Mouse (Mus musculus) kidney, adult 2 months (tissue): ENCODE measurements at regions not wholly inside any gene's neighbourhood (a gene's known extent, or its start where the extent isn't known, plus 50 kb on each side); places are given as distances from the start of the nearest gene placed in this dataset.

ENCODE experiments used
- DNase-seq: peaks from one replicate; pipeline ENCODE4 v3.0.0; 2021
- H3K27ac ChIP-seq: fragments of 200-500 bp; 2 replicates; pipeline ENCODE4 v1.5.1; 2012; ENCODE audit warnings: low read depth, low read length, control low read depth, inconsistent platforms; ENCODE audit not compliant: insufficient read depth
- H3K27me3 ChIP-seq: fragments of 200-500 bp; replicated peaks from 2 replicates; pipeline ENCODE4 v1.6.1; 2012; ENCODE audit warnings: mild to moderate bottlenecking, moderate library complexity, low read length, inconsistent platforms; ENCODE audit not compliant: control insufficient read depth, insufficient read depth
- H3K36me3 ChIP-seq: fragments of 200-500 bp; 2 replicates; pipeline ENCODE4 v1.6.1; 2012; ENCODE audit warnings: mild to moderate bottlenecking, moderate library complexity, low read length, inconsistent platforms; ENCODE audit not compliant: control insufficient read depth, insufficient read depth
- H3K4me1 ChIP-seq: fragments of 200-500 bp; 2 replicates; pipeline ENCODE4 v1.6.1; 2011; ENCODE audit warnings: low read length; ENCODE audit not compliant: control insufficient read depth, insufficient read depth
- H3K4me3 ChIP-seq: fragments of 200-500 bp; 2 replicates; pipeline ENCODE4 v1.5.1; 2011; ENCODE audit warnings: mild to moderate bottlenecking, low read depth, low read length, control low read depth; ENCODE audit not compliant: insufficient read depth
- CTCF ChIP-seq: fragments of 200-500 bp; conservative IDR thresholded peaks from 2 replicates; pipeline ENCODE4 v1.5.1; 2011; ENCODE audit warnings: low read depth, mild to moderate bottlenecking, control low read depth, low read length, moderate library complexity, mixed read lengths; ENCODE audit not compliant: insufficient read depth, insufficient read length
- POLR2A ChIP-seq: fragments of 200-500 bp; IDR thresholded peaks from one replicate; pipeline ENCODE4 v1.6.1; 2011; ENCODE audit warnings: low read depth, low read length, control low read depth
- WGBS: fragments of 180-500 bp; shearing (Covaris S2); methylation state at CpG from one replicate; pipeline ENCODE4 v1.1.7; 2018; 5-methylcytosine and 5-hydroxymethylcytosine counted together

DNA sequence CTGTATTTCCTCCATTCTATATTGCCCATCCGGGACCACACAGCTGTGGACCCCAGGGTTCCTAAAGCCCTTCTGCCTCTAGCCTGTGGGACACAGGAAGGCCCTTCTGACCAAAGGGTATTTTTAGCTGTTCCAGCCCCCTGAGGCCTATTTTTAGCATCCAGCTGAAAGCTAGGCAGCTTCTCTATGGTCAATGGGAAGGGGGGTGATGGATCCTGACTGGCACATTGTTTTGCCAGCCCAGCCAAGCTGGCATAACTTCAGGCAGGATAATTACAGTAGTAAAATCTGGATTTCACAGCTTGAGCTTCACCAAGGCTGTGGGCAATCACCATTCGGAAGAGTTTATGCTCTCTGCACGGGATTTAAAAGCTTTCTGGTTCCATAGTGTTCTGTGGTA lies 153.9 kb upstream of the Kcnd3 start:
- Histone ChIP-seq H3K27ac (no peak overlapping the region), H3K4me1 (no peaks in the 10 kb centered on the region), H3K27me3 (no peaks in the 10 kb centered on the region), H3K36me3 (no peaks in the 10 kb centered on the region), H3K4me3 (no peak overlapping the region)
- 81% methylated on average over 3 of the region's 3 CpGs for WGBS
- no peak for DNase-seq
- TF ChIP-seq CTCF = no peak
- TF ChIP-seq POLR2A = no peak

DNA sequence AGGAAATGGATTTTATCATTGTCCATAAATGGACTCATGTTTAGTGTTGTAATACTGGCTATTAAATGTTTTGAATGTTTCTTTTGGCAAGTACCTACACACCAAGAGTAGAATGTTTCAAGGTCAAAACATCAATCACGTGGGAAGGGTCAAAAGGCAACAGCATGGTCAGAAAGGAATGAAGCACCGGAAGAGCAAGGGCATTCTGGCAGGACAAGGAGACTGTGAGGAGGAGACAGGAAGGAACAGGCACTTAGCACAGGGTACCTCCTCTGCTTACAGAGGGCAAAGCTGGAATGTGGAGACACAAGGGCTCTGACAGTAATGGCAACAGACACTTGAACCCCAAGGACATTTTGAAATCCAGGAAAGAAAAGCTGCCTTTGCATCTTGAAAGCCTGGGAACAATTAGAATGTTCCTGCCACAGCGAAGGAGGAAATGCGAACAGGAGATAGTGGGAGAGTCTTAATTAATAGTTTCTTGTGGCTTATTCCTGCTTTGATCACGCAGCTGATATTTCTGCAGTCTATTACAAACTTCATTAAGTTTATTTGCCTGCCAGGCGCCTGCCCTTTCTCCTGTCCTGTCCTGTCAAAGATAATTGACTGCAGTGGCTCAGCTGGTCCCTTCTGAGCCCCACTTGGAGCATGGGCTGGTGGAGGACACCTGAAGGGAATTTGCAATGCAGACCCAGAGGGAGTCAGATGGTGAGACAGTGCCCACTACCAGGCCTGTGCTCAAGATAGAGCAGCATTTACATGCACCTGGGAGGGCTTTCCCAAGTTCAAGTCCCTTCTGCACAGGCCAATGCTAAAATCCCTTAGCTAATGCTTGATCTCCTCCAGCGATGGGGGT lies 151.2 kb upstream of the Kcnd3 start:
- Histone ChIP-seq H3K4me3 (no peak overlapping the region), H3K27me3 (no peaks in the 10 kb centered on the region), H3K4me1 (no peaks in the 10 kb centered on the region), H3K27ac (0 out of 2 replicates have a peak overlapping the region, but pooled peaks have one; percentile 35), H3K36me3 (no peaks in the 10 kb centered on the region)
- peak; percentile 67 for DNase-seq
- 16% methylated on average over 7 of the region's 7 CpGs for WGBS
- TF ChIP-seq CTCF (no peak), POLR2A (no peak)

DNA sequence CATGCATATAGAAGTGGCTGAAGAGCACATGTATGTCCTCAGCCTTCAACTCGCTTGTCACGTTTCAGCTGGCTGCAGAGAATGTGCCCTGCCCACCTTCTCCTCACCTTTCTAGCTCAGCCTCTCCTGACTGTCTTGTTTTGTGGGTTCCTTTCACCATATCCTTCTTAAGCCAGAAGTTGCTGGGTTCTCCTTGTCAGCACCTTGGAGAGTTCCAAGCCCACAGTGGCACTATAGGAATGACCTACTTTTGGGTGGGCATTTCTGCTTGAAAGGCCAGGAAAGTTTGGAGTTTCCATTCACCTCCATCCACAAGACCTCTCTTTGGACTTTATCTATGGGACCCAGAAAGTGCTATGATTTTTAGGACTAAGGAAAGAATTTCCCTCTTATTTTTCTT lies 144.5 kb upstream of the Kcnd3 start:
- no peaks in the 10 kb centered on the region for H3K36me3 ChIP-seq
- H3K4me1 ChIP-seq = no peaks in the 10 kb centered on the region
- H3K27me3 ChIP-seq = no peaks in the 10 kb centered on the region
- WGBS = 50% methylated on average over 2 of the region's 2 CpGs
- TF ChIP-seq POLR2A (no peak), CTCF (no peak)
- no peak overlapping the region for H3K4me3 ChIP-seq
- H3K27ac ChIP-seq = no peak overlapping the region
- no peak for DNase-seq

DNA sequence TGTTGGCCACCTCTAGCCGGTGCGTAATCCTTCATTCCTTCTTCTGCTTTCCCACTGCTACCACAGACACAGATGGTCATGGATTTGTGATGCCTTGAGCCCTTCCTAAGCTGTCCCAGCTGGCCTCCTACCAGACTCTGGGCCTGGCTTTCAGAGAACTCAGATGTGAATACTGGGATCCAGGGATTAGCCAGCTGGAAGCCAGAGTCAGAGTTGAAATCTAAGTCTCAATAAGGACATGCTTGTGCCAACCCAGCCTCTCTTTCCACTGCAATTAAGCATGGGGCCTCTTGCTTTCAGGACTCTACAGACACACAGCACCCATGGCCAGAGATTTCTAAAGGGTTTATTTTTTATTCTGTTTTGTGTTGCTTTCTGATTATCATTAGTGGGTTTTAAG lies 143.1 kb upstream of the Kcnd3 start:
- Histone ChIP-seq H3K4me1 (no peaks in the 10 kb centered on the region), H3K27me3 (no peaks in the 10 kb centered on the region), H3K27ac (no peak overlapping the region), H3K36me3 (no peaks in the 10 kb centered on the region), H3K4me3 (no peak overlapping the region)
- TF ChIP-seq CTCF (no peak), POLR2A (no peak)
- DNase-seq = no peak
- WGBS = 95% methylated on average over 2 of the region's 2 CpGs

DNA sequence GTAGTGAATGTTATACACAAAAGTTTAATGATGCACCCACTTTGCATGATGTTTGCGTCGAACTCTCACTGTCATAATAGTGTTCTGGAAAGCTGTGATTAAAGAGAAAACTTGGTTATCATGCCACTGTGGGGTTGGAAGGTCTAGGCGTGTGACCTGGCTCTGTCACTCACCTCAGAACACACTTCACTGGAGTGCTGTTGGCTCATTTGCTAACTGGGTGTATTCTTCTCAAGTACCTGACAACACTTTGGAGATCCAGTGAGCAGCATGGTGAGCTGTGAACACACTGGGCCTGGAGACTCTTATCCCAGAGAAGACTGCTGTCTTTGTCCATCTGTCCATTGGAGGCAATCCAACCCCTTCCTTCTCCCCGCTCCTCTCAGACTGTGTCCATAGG lies 98.9 kb upstream of the Kcnd3 start:
- Histone ChIP-seq H3K27ac (no peak overlapping the region), H3K27me3 (no peaks in the 10 kb centered on the region), H3K4me3 (no peak overlapping the region), H3K36me3 (no peaks in the 10 kb centered on the region), H3K4me1 (no peaks in the 10 kb centered on the region)
- TF ChIP-seq POLR2A (no peak), CTCF (no peak)
- DNase-seq = no peak
- 92% methylated on average over 4 of the region's 4 CpGs for WGBS

DNA sequence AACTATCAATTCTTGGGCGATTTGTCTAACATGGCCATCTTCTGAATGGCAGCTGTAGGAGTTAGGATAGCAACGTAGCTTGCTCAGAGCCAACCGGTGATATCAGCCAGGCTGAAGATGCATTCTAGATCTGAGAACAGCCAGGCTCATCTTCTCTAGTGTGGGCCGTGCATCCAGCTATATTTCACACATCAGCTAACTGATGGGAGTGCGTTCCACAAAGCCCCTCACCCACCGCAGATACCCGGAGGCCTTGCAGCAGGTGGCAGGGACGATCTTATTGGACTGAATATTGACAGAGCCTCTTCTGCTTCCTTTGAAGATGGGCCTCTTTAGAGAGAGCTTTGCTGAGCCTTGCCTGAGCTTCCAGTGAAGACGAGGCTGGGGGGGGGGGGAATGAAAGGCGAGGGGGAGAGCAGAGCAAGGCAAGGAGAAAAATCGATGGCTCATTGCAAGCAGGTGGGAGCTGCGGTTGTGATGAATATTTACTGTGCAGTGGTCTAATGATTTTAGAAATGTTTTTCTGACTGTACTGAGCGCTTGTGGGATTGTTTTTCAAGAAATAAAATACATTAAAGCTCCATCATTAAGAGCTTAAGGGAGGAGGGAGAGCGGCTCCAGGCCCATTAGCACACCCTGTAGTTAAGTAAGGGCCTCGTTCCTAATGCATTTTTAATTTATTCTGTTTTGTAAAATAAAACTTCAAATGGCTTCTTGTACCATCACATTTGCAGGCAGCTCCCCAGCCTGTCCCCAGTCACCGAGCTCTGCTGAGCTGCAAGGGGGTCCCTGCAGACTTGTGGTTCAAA lies 97.8 kb upstream of the Kcnd3 start:
- H3K4me1 ChIP-seq = no peaks in the 10 kb centered on the region
- no peak for DNase-seq
- no peaks in the 10 kb centered on the region for H3K36me3 ChIP-seq
- 67% methylated on average over 16 of the region's 16 CpGs for WGBS
- no peak overlapping the region for H3K27ac ChIP-seq
- H3K27me3 ChIP-seq = no peaks in the 10 kb centered on the region
- H3K4me3 ChIP-seq = no peak overlapping the region
- TF ChIP-seq POLR2A (no peak), CTCF (no peak)

DNA sequence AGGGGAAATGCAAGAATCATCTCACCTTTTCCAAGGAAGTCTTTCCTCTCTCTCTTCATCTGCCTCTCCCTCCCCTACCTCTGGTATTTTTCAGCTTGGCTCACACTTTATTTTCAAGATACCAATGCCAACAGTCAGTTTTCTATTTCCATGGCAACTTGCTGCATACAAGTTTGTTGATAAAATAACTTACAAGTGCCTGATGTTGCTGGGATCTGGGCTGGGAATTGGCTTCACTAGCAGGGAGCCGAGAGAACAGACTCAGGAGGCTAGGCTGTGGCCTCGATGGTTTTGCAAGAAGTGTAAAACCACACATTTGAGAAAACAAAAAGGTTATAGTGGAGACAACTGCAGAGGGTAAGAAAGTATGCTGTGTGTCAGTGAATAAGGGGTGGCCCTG lies 94.6 kb upstream of the Kcnd3 start:
- H3K27me3 ChIP-seq = no peaks in the 10 kb centered on the region; the same call in 1 of the 2 replicates
- H3K4me1 ChIP-seq = no peaks in the 10 kb centered on the region
- WGBS = 72% methylated on average over 2 of the region's 2 CpGs
- H3K4me3 ChIP-seq = no peak overlapping the region
- TF ChIP-seq POLR2A (no peak), CTCF (no peak)
- H3K36me3 ChIP-seq = no peaks in the 10 kb centered on the region
- no peak for DNase-seq
- no peak overlapping the region for H3K27ac ChIP-seq
